Mouse (Mus musculus) CH12.LX (cell line): ENCODE measurements at regions not wholly inside any gene's neighbourhood (a gene's known extent, or its start where the extent isn't known, plus 50 kb on each side); places are given as distances from the start of the nearest gene placed in this dataset.

Source experiments
- DNase-seq: peaks from one replicate; pipeline ENCODE4 v3.0.0-alpha.2; 2013; ENCODE audit errors: extremely low read depth
- H3K27ac ChIP-seq: 2 replicates; pipeline ENCODE4 v1.5.1; 2012; ENCODE audit warnings: low read depth, mild to moderate bottlenecking, control low read depth, moderate library complexity; ENCODE audit not compliant: insufficient read depth
- H3K27me3 ChIP-seq: replicated peaks from 2 replicates; pipeline ENCODE3; 2012; ENCODE audit warnings: inconsistent platforms
- H3K36me3 ChIP-seq, 2 experiments: replicated peaks in 1 of 2; 2 replicates each; pipeline versions ENCODE3 to v1.6.1; 2012; ENCODE audit warnings: inconsistent platforms in 1 of 2, low read length in 1 of 2, mild to moderate bottlenecking in 1 of 2, mixed read lengths in 1 of 2, moderate library complexity in 1 of 2; ENCODE audit not compliant: control insufficient read depth in 1 of 2, insufficient read depth in 1 of 2
- H3K4me1 ChIP-seq, 2 experiments: 2 replicates each; pipeline ENCODE4 v1.6.1; 2012; ENCODE audit warnings: inconsistent platforms in 1 of 2, moderate library complexity in 1 of 2; ENCODE audit not compliant: insufficient read depth in 2 of 2, control insufficient read depth in 1 of 2
- H3K4me2 ChIP-seq: 2 replicates; pipeline ENCODE4 v1.6.1; 2012; ENCODE audit warnings: low read depth, mild to moderate bottlenecking, control low read depth; ENCODE audit not compliant: poor library complexity, insufficient read depth, severe bottlenecking
- H3K4me3 ChIP-seq, 3 experiments: fragments of 150-350 bp in 1 of 3; sonication (generic) in 1 of 3; replicated peaks in 1 of 3; 2 replicates each; pipeline versions ENCODE3 to v1.5.1; 2011 to 2012; ENCODE audit warnings: low read depth in 2 of 3, low read length in 2 of 3, mild to moderate bottlenecking in 2 of 3, moderate library complexity in 2 of 3, control low read depth in 1 of 3, improper control_type of control experiment in 1 of 3, inconsistent platforms in 1 of 3, mixed read lengths in 1 of 3; ENCODE audit not compliant: poor library complexity in 1 of 3
- H3K79me2 ChIP-seq: replicated peaks from 2 replicates; pipeline ENCODE4 v1.6.1; 2012; ENCODE audit warnings: mild to moderate bottlenecking, moderate library complexity; ENCODE audit not compliant: control insufficient read depth, poor library complexity, insufficient read depth, severe bottlenecking; ENCODE audit errors: extremely low read depth
- H3K9ac ChIP-seq: 2 replicates; pipeline ENCODE4 v1.6.1; 2012; ENCODE audit warnings: low read depth, mild to moderate bottlenecking, control low read depth, moderate library complexity; ENCODE audit not compliant: insufficient read depth
- H3K9me3 ChIP-seq: replicated peaks from 2 replicates; pipeline ENCODE3; 2012; ENCODE audit warnings: low read length, inconsistent platforms, mixed read lengths
- CHD2 ChIP-seq: IDR thresholded peaks from 2 replicates; pipeline ENCODE4 v1.6.1; 2011; ENCODE audit warnings: low read length, improper control_type of control experiment
- CTCF ChIP-seq, 2 experiments: IDR thresholded peaks in 1 of 2; conservative IDR thresholded peaks in 1 of 2; 2 replicates each; pipeline ENCODE4 v1.5.1; 2011 to 2012; ENCODE audit warnings: low read depth in 2 of 2, low read length in 2 of 2, improper control_type of control experiment in 1 of 2, inconsistent platforms in 1 of 2, mild to moderate bottlenecking in 1 of 2, moderate library complexity in 1 of 2
- ELF1 ChIP-seq: IDR thresholded peaks from 2 replicates; pipeline ENCODE4 v1.6.1; 2014; ENCODE audit warnings: low read depth, mild to moderate bottlenecking, inconsistent platforms, low read length, improper control_type of control experiment
- GABPA ChIP-seq: IDR thresholded peaks from 2 replicates; pipeline ENCODE4 v1.6.1; 2012; ENCODE audit warnings: low read depth, low read length, improper control_type of control experiment, inconsistent platforms; ENCODE audit not compliant: insufficient replicate concordance
- HCFC1 ChIP-seq: IDR thresholded peaks from 2 replicates; pipeline ENCODE4 v1.6.1; 2012; ENCODE audit warnings: low read depth, mild to moderate bottlenecking, inconsistent platforms, low read length, improper control_type of control experiment
- IRF4 ChIP-seq: IDR thresholded peaks from 2 replicates; pipeline ENCODE4 v1.6.1; 2014; ENCODE audit warnings: low read depth, mild to moderate bottlenecking, inconsistent platforms, low read length, improper control_type of control experiment
- KAT2A ChIP-seq: IDR thresholded peaks from 2 replicates; pipeline ENCODE4 v1.6.1; 2012; ENCODE audit warnings: low read length, improper control_type of control experiment, inconsistent platforms; ENCODE audit not compliant: insufficient replicate concordance
- MAFK ChIP-seq: IDR thresholded peaks from 2 replicates; pipeline ENCODE4 v1.6.1; 2011; ENCODE audit warnings: low read length, improper control_type of control experiment; ENCODE audit not compliant: insufficient replicate concordance
- MAZ ChIP-seq: IDR thresholded peaks from 2 replicates; pipeline ENCODE4 v1.6.1; 2012; ENCODE audit warnings: low read depth, mild to moderate bottlenecking, inconsistent platforms, low read length, improper control_type of control experiment, moderate library complexity
- MEF2A ChIP-seq: IDR thresholded peaks from 2 replicates; pipeline ENCODE4 v1.6.1; 2014; ENCODE audit warnings: low read depth, mild to moderate bottlenecking, inconsistent platforms, low read length, improper control_type of control experiment, borderline replicate concordance
- MYC ChIP-seq: IDR thresholded peaks from 2 replicates; pipeline ENCODE4 v1.6.1; 2011; ENCODE audit warnings: low read depth, mild to moderate bottlenecking, improper control_type of control experiment, low read length
- POLR2AphosphoS2 ChIP-seq: IDR thresholded peaks from 2 replicates; pipeline ENCODE4 v1.6.1; 2011; ENCODE audit warnings: low read depth, low read length, improper control_type of control experiment
- SIN3A ChIP-seq: IDR thresholded peaks from 2 replicates; pipeline ENCODE4 v1.6.1; 2012; ENCODE audit warnings: low read length, improper control_type of control experiment, inconsistent platforms
- SMC3 ChIP-seq: IDR thresholded peaks from 2 replicates; pipeline ENCODE4 v1.6.1; 2011; ENCODE audit warnings: low read depth, low read length, improper control_type of control experiment
- TBP ChIP-seq: conservative IDR thresholded peaks from 2 replicates; pipeline ENCODE4 v1.6.1; 2011; ENCODE audit warnings: low read depth, low read length, improper control_type of control experiment
- USF2 ChIP-seq: conservative IDR thresholded peaks from 2 replicates; pipeline ENCODE4 v1.6.1; 2011; ENCODE audit warnings: low read depth, low read length, improper control_type of control experiment
- ZMIZ1 ChIP-seq: IDR thresholded peaks from 2 replicates; pipeline ENCODE4 v1.6.1; 2012; ENCODE audit warnings: low read depth, mild to moderate bottlenecking, inconsistent platforms, low read length, improper control_type of control experiment
- ZNF384 ChIP-seq: IDR thresholded peaks from 2 replicates; pipeline ENCODE4 v1.6.1; 2012; ENCODE audit warnings: low read depth, low read length, improper control_type of control experiment, inconsistent platforms
- dilution Hi-C: fragments of 300-500 bp; cut with MboI; formaldehyde crosslinking; loops from 2 replicates; pipeline ENCODE4 v1.14.3; 2020; ENCODE audit warnings: low sequenced_read_pairs; ENCODE audit not compliant: extremely low pct_unique_long_range_greater_than_20kb, extremely low pct_ligation_motif_present
- in situ Hi-C: fragments of 300-500 bp; cut with MboI; formaldehyde crosslinking; loops from 3 replicates; pipeline ENCODE4 v1.14.3; 2019; ENCODE audit warnings: low sequenced_read_pairs, low pct_ligation_motif_present, low pct_unique_long_range_greater_than_20kb, mixed read lengths

DNA sequence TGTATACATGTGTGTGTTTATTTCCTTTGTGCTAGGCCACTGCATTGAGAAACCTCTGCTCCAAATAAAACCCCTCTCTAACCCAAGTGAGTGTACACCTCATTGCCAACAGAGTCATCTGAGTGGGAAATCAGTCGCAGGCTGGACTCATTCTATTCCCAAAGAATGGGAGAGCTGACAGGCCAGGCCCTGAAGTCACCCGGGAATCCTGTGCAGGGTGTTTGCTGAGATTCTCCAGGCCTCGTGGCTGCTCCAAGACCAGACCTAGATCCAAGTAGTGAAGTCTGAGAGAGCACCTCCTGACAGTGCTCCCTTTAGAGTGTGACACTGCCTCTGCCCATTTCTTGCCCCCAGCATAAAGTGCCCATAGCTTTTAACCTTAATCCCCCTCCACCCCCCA lies 112.4 kb upstream of the Haao start:
- no peak for DNase-seq
- Histone ChIP-seq H3K4me1 (0 out of 4 replicates have a peak, but pooled peaks cover 0 to 3% of the 10 kb centered on the region in 2 experiments), H3K27me3 (no peaks in the 10 kb centered on the region), H3K4me2 (no peak overlapping the region), H3K9me3 (no peaks in the 10 kb centered on the region), H3K36me3 (no peaks in the 10 kb centered on the region), H3K27ac (no peak overlapping the region), H3K79me2 (no peaks in the 10 kb centered on the region), H3K9ac (no peak overlapping the region), H3K4me3 (no peak overlapping the region)
- TF ChIP-seq IRF4, result no peak
- no peak for TF ChIP-seq MYC
- TF ChIP-seq CHD2, result no peak
- TF ChIP-seq TBP, result no peak
- TF ChIP-seq HCFC1, result no peak
- TF ChIP-seq SMC3, result no peak
- no peak for TF ChIP-seq CTCF (conservative IDR thresholded peaks at IDR 0.05 in 1 of 2, IDR thresholded peaks at IDR 0.05 in 1 of 2; ENCODE audit: low read depth in 2 of 2, low read length in 2 of 2)
- TF ChIP-seq SIN3A, result no peak
- no peak for TF ChIP-seq MAZ
- dilution Hi-C loops (no loop called here), in situ Hi-C loops (no loop called here)

DNA sequence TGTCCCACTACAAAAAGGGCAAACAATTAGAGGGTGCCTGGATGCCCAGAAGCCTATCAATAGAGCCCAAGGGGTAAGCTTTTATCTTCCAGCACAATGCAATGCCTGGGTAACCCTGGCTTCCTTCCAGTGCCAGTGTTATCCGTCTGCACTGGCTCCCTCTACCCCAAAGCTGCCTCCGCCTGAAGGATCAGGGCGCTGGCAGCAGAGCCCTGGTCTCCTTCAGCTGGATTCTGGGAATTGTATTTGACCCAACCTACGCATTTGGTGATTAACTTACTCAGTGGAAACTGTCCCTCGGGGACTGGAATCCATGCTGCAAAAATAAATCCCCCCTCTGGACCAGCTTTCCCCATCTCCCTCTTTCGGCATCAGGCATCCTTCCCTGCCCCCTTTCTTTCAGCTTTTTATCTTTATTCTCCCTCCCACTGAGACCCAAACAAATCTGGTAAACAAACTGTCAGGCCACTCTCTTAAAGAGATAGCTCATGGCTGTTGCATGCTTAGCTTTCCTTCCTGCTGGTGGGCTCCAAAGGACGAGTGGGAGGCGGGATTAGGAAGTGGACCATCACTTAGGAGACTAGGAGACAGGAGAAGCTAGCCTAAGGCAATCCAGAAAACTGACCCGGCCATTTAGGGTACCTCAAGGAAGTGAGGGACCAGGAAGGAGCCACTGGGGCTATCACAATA lies 111.5 kb upstream of the Haao start:
- Histone ChIP-seq H3K27ac (no peak overlapping the region), H3K9me3 (no peaks in the 10 kb centered on the region), H3K79me2 (no peaks in the 10 kb centered on the region), H3K36me3 (no peaks in the 10 kb centered on the region), H3K4me1 (peaks cover 0 to 11% of the 10 kb centered on the region in 2 experiments; a peak in 2 of 4 replicates), H3K27me3 (no peaks in the 10 kb centered on the region), H3K4me3 (no peak overlapping the region), H3K4me2 (no peak overlapping the region), H3K9ac (no peak overlapping the region)
- no peak for DNase-seq
- in situ Hi-C loops (no loop called here), dilution Hi-C loops (no loop called here)
- TF ChIP-seq TBP, result no peak
- no peak for TF ChIP-seq POLR2AphosphoS2
- no peak for TF ChIP-seq MEF2A
- no peak for TF ChIP-seq MAFK
- TF ChIP-seq HCFC1, result no peak
- no peak for TF ChIP-seq USF2

GRCm38 (mm10) chr17:83958706-83959105 lies 110.9 kb upstream of the Haao start:
- Histone ChIP-seq H3K79me2 (no peaks in the 10 kb centered on the region), H3K27me3 (no peaks in the 10 kb centered on the region), H3K27ac (no peak overlapping the region), H3K9me3 (no peaks in the 10 kb centered on the region), H3K4me1 (peaks cover 0 to 15% of the 10 kb centered on the region in 2 experiments; a peak in 2 of 4 replicates), H3K4me3 (no peak overlapping the region), H3K9ac (no peak overlapping the region), H3K36me3 (no peaks in the 10 kb centered on the region), H3K4me2 (no peak overlapping the region)
- dilution Hi-C loops, result no loop called here
- no peak for DNase-seq
- in situ Hi-C loops, result no loop called here
- TF ChIP-seq ZMIZ1 (no peak), GABPA (no peak), ZNF384 (no peak), SMC3 (no peak), ELF1 (no peak), TBP (no peak), KAT2A (no peak)
